Mouse (Mus musculus) cortical plate, adult 2 months (tissue): ENCODE data around the gene Sh2d4b.

Experiments used
- CTCF ChIP-seq: fragments of 200-500 bp; IDR thresholded peaks from 2 replicates; pipeline ENCODE4 v1.5.1; 2011; ENCODE audit warnings: mild to moderate bottlenecking, control low read depth, low read length; ENCODE audit not compliant: insufficient read depth; ENCODE audit errors: extremely low read depth
- POLR2A ChIP-seq: fragments of 200-500 bp; IDR thresholded peaks from 2 replicates; pipeline ENCODE4 v1.6.1; 2011; ENCODE audit warnings: mild to moderate bottlenecking, low read length, control low read depth; ENCODE audit not compliant: insufficient read depth; ENCODE audit errors: extremely low read depth

- TF ChIP-seq POLR2A, result no peak
- no peak for TF ChIP-seq CTCF
These were observed 34.0 kb upstream of the Sh2d4b start for GRCm38 (mm10) chr14:40927041-40927440.
